Mouse (Mus musculus): ENCODE results near the gene Slc22a20. TPM values are rescaled to one million over a fixed set of nuclear protein-coding genes. Genes with fewer than 3 reads are reported as not detected.
A peak's percentile ranks its signal among the peaks of the same experiment; 100 is the strongest.

The Slc22a20 gene
- polyA plus RNA-seq, 1 experiment from 2014 or later: not detected

DNA sequence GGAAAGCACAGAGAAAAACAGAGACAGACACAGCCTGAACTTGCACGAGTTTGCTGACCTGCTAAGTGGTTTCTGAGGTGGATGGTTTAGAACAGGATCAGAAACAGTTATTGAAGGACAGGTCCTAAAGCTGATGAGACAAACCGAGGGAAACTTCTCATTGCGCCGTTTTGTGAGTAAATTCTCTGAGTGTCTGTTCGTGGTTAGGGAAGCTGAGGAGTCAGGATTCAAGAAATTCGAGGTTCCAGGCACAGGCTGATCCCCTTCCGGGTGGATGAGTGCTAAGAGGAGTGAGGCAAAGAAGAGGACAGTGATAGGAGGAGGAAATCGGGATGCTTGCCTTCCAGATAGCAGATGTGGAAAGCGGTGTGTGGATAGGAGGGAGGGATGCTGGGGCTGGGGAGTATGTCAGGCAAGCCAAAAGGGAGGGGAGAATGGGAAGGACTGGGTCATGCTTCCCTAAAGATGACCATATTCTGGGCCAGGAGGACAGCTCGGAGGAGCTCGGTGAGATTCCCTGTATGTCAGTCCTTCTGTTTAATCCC, 60.6 kb downstream of the Slc22a20 start:
- DNase-seq (ENCODE audit: low spot score): no peak

DNA sequence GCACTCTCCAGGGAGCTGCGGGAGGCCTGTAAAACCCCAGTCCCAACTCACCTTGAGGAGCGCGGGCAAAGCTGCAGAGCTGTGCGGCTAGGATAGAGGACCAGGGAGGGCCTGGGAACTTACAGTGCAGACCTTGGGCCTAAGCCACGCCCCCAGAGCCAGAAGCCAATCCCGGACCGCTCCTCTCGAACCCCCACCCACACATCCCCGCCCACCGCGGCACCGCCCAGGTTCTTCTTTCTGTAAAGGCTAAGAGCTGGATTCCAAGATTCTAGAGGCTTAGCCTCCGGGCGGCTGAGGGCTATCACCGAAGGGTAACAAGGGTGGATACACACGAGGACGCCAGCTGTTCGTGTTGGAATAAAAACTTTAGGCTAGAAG, 61.2 kb downstream of the Slc22a20 start, which contains the start of gene Cdc42ep2:
Cdc42ep2 (minus strand) TSS at position 104 of the 381 bp plus-strand sequence.
- peak; percentile 92 for DNase-seq (ENCODE audit: low spot score)

DNA sequence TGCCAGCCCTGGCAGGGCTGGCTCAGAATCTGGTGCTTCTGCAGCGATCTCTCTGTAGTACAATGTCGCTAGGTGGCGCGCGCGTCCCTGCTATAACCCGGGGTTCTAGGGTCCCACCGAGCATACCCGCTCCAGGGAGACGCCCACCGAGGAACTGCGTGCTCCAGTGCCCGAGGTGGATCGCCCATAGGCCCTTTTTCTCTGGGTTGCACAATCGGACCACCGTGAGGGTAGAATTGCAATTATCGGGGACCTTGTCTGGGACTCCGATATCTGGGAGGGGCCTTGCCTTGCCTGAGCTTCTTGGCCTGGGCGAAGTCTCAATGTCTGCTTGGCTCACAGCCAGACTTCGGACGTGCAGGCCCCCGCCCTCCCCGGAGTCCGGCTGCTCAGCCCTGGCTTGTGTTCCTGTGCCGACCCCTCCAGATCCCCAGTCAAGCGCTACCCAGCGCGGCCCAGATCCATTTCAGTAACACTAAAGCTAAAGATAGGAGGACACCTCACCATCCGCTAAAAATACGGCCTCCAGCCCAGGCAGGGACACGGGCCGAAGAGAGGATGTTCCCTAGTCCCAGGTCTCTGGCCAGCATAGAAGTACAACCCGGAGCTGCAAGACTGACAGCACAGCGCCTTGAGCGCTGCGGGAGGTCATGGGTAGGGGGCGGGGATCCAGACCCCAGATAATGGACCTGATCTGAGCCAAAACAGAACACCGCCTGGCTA, 61.8 kb downstream of the Slc22a20 start:
- DNase-seq (ENCODE audit: low spot score): peak; percentile 90

GRCm38 (mm10) chr19:5922963-5923362, 63.0 kb downstream of the Slc22a20 start:
- DNase-seq (ENCODE audit: low spot score): no peak

- DNase-seq (ENCODE audit: low spot score): no peak
These were observed 63.6 kb downstream of the Slc22a20 start for GRCm38 (mm10) chr19:5922119-5922942.

DNA sequence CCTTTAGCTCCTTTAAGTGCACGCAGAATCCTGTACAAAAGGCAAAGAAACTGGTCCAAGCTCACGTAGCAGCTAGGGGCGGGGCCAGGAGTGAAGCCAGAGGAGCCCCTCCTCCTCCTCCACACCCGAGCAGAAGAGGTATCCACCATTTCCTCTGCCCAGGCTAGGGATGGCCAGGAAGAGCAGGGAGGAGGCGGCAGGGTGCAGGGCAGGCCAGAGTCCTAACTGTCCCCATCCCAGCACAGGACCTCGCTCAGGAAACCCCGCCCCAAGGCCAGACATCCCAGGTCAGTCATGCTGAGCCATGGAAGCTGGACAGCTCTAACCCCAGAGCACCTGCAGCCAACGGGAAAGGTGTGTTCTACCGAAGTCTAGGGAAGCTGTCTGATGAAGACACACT, 64.2 kb downstream of the Slc22a20 start:
- DNase-seq (ENCODE audit: low spot score): no peak

Other genes starting within 250 kb of the Slc22a20 start
- gene Ltbp3, start 245.2 kb downstream of the Slc22a20 start, polyA plus RNA-seq (2015; fragmentation: Nextera tagmentation; extraction: Ambion mirVana): 9.7 and 10.2 TPM in 2 replicates
- gene Scyl1, start 214.7 kb downstream of the Slc22a20 start, polyA plus RNA-seq (2015; fragmentation: Nextera tagmentation; extraction: Ambion mirVana): 38.0 and 40.9 TPM in 2 replicates
- 72.4 and 75.2 TPM in 2 replicates for gene Frmd8, start 110.9 kb downstream of the Slc22a20 start, polyA plus RNA-seq (2015; fragmentation: Nextera tagmentation; extraction: Ambion mirVana)
- gene Slc25a45, start 108.3 kb downstream of the Slc22a20 start, polyA plus RNA-seq (2015; fragmentation: Nextera tagmentation; extraction: Ambion mirVana): 11.4 and 14.6 TPM in 2 replicates
- 3.3 and 4.1 TPM in 2 replicates for gene Tigd3, start 92.0 kb downstream of the Slc22a20 start, polyA plus RNA-seq (2015; fragmentation: Nextera tagmentation; extraction: Ambion mirVana)
- gene Dpf2, start 73.1 kb downstream of the Slc22a20 start, polyA plus RNA-seq (2015; fragmentation: Nextera tagmentation; extraction: Ambion mirVana): 104 and 116 TPM in 2 replicates
- 5.2 and 6.7 TPM in 2 replicates for gene Cdc42ep2, start 61.3 kb downstream of the Slc22a20 start, polyA plus RNA-seq (2015; fragmentation: Nextera tagmentation; extraction: Ambion mirVana)
- gene Pola2, start 21.9 kb downstream of the Slc22a20 start, polyA plus RNA-seq (2015; fragmentation: Nextera tagmentation; extraction: Ambion mirVana): 61.4 and 71.4 TPM in 2 replicates
- gene Capn1, start 29.8 kb upstream of the Slc22a20 start, polyA plus RNA-seq (2015; fragmentation: Nextera tagmentation; extraction: Ambion mirVana): 19.8 and 21.6 TPM in 2 replicates
- gene Syvn1, start 60.4 kb upstream of the Slc22a20 start, polyA plus RNA-seq (2015; fragmentation: Nextera tagmentation; extraction: Ambion mirVana): 15.1 and 16.5 TPM in 2 replicates
- gene Mrpl49, start 71.6 kb upstream of the Slc22a20 start, polyA plus RNA-seq (2015; fragmentation: Nextera tagmentation; extraction: Ambion mirVana): 65.2 and 71.4 TPM in 2 replicates
- 1,297 and 1,312 TPM in 2 replicates for gene Fau, start 71.7 kb upstream of the Slc22a20 start, polyA plus RNA-seq (2015; fragmentation: Nextera tagmentation; extraction: Ambion mirVana)
- gene Znhit2, start 75.0 kb upstream of the Slc22a20 start, polyA plus RNA-seq (2015; fragmentation: Nextera tagmentation; extraction: Ambion mirVana): 48.3 and 55.4 TPM in 2 replicates
- 10.1 and 10.3 TPM in 2 replicates for gene Tm7sf2, start 82.2 kb upstream of the Slc22a20 start, polyA plus RNA-seq (2015; fragmentation: Nextera tagmentation; extraction: Ambion mirVana)
- gene Vps51, start 91.1 kb upstream of the Slc22a20 start, polyA plus RNA-seq (2015; fragmentation: Nextera tagmentation; extraction: Ambion mirVana): 69.3 and 77.1 TPM in 2 replicates
- gene Tmem262, start 93.9 kb upstream of the Slc22a20 start, polyA plus RNA-seq (2015; fragmentation: Nextera tagmentation; extraction: Ambion mirVana): 0.44 TPM in 1 of 2 replicates, not detected in the other
- gene Gm28374, start 96.1 kb upstream of the Slc22a20 start, polyA plus RNA-seq (2015; fragmentation: Nextera tagmentation; extraction: Ambion mirVana): 0.68 and 1.4 TPM in 2 replicates
- gene Zfpl1, start 98.8 kb upstream of the Slc22a20 start, polyA plus RNA-seq (2015; fragmentation: Nextera tagmentation; extraction: Ambion mirVana): 52.1 and 55.3 TPM in 2 replicates
- 53.2 and 53.6 TPM in 2 replicates for gene Cdca5, start 98.8 kb upstream of the Slc22a20 start, polyA plus RNA-seq (2015; fragmentation: Nextera tagmentation; extraction: Ambion mirVana)
- 0.27 TPM in 1 of 2 replicates, not detected in the other for gene AC131692.1, start 108.3 kb upstream of the Slc22a20 start, polyA plus RNA-seq (2015; fragmentation: Nextera tagmentation; extraction: Ambion mirVana)
- 0.06 and 0.10 TPM in 2 replicates for gene Naaladl1, start 119.6 kb upstream of the Slc22a20 start, polyA plus RNA-seq (2015; fragmentation: Nextera tagmentation; extraction: Ambion mirVana)
- 46.4 and 48.5 TPM in 2 replicates for gene Sac3d1, start 132.5 kb upstream of the Slc22a20 start, polyA plus RNA-seq (2015; fragmentation: Nextera tagmentation; extraction: Ambion mirVana)
- 31.2 and 34.8 TPM in 2 replicates for gene Snx15, start 142.2 kb upstream of the Slc22a20 start, polyA plus RNA-seq (2015; fragmentation: Nextera tagmentation; extraction: Ambion mirVana)
- 0.48 and 0.57 TPM in 2 replicates for gene Batf2, start 154.8 kb upstream of the Slc22a20 start, polyA plus RNA-seq (2015; fragmentation: Nextera tagmentation; extraction: Ambion mirVana)
- 57.2 and 57.4 TPM in 2 replicates for gene Arl2, start 155.4 kb upstream of the Slc22a20 start, polyA plus RNA-seq (2015; fragmentation: Nextera tagmentation; extraction: Ambion mirVana)
- 0.47 and 0.50 TPM in 2 replicates for gene Majin, start 198.2 kb upstream of the Slc22a20 start, polyA plus RNA-seq (2015; fragmentation: Nextera tagmentation; extraction: Ambion mirVana)
- gene Gpha2, start 240.2 kb upstream of the Slc22a20 start, polyA plus RNA-seq (2015; fragmentation: Nextera tagmentation; extraction: Ambion mirVana): 3.6 and 4.0 TPM in 2 replicates
- gene Ppp2r5b, start 249.7 kb upstream of the Slc22a20 start, polyA plus RNA-seq (2015; fragmentation: Nextera tagmentation; extraction: Ambion mirVana): 8.9 TPM in 2 replicates

Data from thymus, postnatal 0 days (tissue).